Mouse (Mus musculus) brain, adult 10 weeks (tissue): Measurements from ENCODE around the gene Grid1. TPM values are rescaled to one million over a fixed set of nuclear protein-coding genes. Genes with fewer than 3 reads are reported as not detected.

ENCODE experiments used
- polyA plus RNA-seq: library from polyadenylated mRNA; stranded (reverse); fragments of 350-450 nt; fragmentation: Illumina TruSeq; extraction: RNeasy Lipid Tissue Mini Kit (QIAGEN cat#74804); gene quantifications from one replicate; pipeline ENCODE4 v1.2.3, GENCODE M21; 2015; ENCODE audit warnings: low read depth, low replicate concordance

Grid1 gene
- 23.8 TPM for polyA plus RNA-seq

GRCm38 (mm10) chr14:34819919-34820652 is at the start of gene Grid1:
Gene Grid1 (plus strand): TSS chr14:34820108.

Other genes with a start within 250 kb of the Grid1 start
- 5.3 TPM for gene Ldb3, start 231.4 kb upstream of the Grid1 start, polyA plus RNA-seq
- not detected for gene Opn4, start 220.0 kb upstream of the Grid1 start, polyA plus RNA-seq
- 25.6 TPM for gene Wapl, start 146.2 kb upstream of the Grid1 start, polyA plus RNA-seq